Mouse (Mus musculus): ENCODE measurements around the gene Adcy1.

DNA sequence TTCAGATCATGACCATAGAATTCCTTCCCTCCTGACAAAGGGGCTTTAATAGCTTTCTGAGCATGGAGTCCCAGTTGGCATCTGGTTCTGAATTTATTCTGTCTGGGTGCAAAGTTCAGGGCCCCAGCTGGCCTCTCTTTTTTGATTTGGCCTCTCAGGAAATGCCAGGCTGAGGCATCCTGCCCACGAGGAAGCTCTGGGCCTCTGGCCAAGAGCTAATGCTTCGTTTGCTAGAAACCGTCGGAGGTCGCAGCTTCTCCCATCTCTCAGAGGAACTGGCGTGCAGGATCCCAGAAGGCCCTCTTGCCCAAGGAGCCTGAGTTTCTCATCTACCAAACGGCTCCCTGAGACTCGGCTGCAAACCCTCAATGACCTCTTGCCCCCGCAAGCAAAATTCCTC, 147.9 kb downstream of the Adcy1 start:
- TF ChIP-seq CTCF (IDR thresholded peaks at IDR 0.05; ENCODE audit: low read depth, low read length) (no peak), POLR2A (IDR thresholded peaks at IDR 0.05; ENCODE audit: borderline replicate concordance, low read depth, low read length) (no peak)

All from bone marrow macrophage, adult 2 months (primary cell).